Mouse (Mus musculus) embryo, embryonic 11.5 days (tissue): Measurements from ENCODE around the gene Gpr173.

Experiments
- DNase-seq: peaks from one replicate; pipeline ENCODE4 v3.0.0-alpha.2; 2012; ENCODE audit warnings: low read depth, low spot score

The Gpr173 gene

DNA sequence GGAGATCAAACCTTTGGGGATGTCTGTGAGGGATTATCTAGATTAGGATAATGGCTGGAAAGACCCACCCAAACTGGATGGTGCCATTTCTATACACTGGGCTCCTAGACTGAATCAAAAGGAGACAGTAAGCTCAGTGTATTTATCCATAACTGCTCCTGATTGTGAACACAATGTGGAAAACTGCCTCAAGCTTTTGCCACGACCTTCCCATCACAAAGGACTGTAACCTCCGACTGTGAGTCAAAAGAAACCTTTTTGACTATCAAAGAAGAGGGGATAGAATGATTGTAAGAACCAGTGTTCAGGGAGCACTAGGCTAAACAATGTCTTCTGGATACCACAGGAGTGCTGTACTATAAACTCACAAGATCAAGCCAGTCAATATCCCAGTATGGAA lies 62.3 kb downstream of the Gpr173 start:
- DNase-seq = no peak
